Mouse (Mus musculus) liver, embryonic 16.5 days (tissue): Measurements from ENCODE around the gene Rnf149. TPM values are rescaled to one million over a fixed set of nuclear protein-coding genes. Genes with fewer than 3 reads are reported as not detected.

Experiments used
- ATAC-seq: fragments of 200-750 bp; cut with Nextera tagmentation; 2 replicates; pipeline ENCODE4 v1.8.0; 2017; ENCODE audit warnings: low read depth, mild to moderate bottlenecking, moderate number of reproducible peaks, moderate library complexity
- H3K27ac ChIP-seq: fragments of 300-500 bp; sonication (generic); 2 replicates; pipeline ENCODE4 v1.5.1; 2014; ENCODE audit warnings: mild to moderate bottlenecking, low read length
- H3K27me3 ChIP-seq: fragments of 300-500 bp; sonication (generic); 2 replicates; pipeline ENCODE4 v1.6.1; 2014; ENCODE audit warnings: low read depth, low read length, mixed read lengths; ENCODE audit not compliant: control insufficient read depth, insufficient read depth
- H3K36me3 ChIP-seq: fragments of 300-500 bp; sonication (generic); 2 replicates; pipeline ENCODE4 v1.6.1; 2014; ENCODE audit warnings: mild to moderate bottlenecking; ENCODE audit not compliant: control insufficient read depth, insufficient read depth
- H3K4me1 ChIP-seq: fragments of 300-500 bp; sonication (generic); 2 replicates; pipeline ENCODE4 v1.6.1; 2014; ENCODE audit warnings: low read depth, low read length, mixed read lengths; ENCODE audit not compliant: control insufficient read depth
- H3K4me2 ChIP-seq: fragments of 300-500 bp; sonication (generic); 2 replicates; pipeline ENCODE4 v1.6.1; 2014; ENCODE audit warnings: low read depth, low read length, mixed read lengths
- H3K4me3 ChIP-seq: fragments of 300-500 bp; sonication (generic); 2 replicates; pipeline ENCODE4 v1.5.1; 2014; ENCODE audit warnings: low read depth, mild to moderate bottlenecking, low read length
- H3K9ac ChIP-seq: fragments of 300-500 bp; sonication (generic); 2 replicates; pipeline ENCODE4 v1.6.1; 2014; ENCODE audit warnings: low read depth, low read length
- H3K9me3 ChIP-seq: fragments of 300-500 bp; sonication (generic); replicated peaks from 2 replicates; pipeline ENCODE4 v1.6.1; 2016; ENCODE audit warnings: low read length; ENCODE audit not compliant: control insufficient read depth
- WGBS: fragments of 180-500 bp; shearing (Covaris S2); extraction: QIAGEN DNeasy Blood & Tissue Kit; methylation state at CpG from one replicate; pipeline ENCODE4 v1.1.7; 2014; ENCODE audit not compliant: insufficient replicate concordance; 5-methylcytosine and 5-hydroxymethylcytosine counted together
- polyA plus RNA-seq: library from polyadenylated mRNA; unstranded; fragments of >200 nt; fragmentation: Nextera tagmentation; extraction: Ambion mirVana; gene quantifications from 2 replicates; pipeline ENCODE4 v1.2.1, GENCODE M21; 2015

Rnf149 gene
- polyA plus RNA-seq, 1 experiment from 2014 or later, result 15.3 TPM

DNA sequence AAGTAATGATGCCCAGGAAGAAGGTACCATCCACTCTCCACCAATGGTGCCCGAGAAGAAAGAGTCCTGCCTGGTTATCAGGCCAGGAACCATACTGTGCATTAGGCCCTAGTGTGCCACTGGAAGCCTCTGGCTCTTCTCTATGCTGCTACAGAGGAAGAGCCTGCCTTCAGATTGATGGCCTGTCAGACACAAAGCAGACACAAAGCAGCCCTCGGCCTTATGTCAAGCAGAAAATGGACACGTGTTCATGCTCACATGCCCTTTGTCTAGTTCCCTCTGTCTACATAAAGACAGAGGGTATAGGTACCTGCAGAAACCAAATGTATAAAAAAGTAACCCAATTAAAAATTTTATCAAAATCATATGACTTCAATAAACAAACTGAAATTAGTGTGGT, 12.6 kb downstream of the Rnf149 start:
- WGBS, result 64% methylated on average over 3 of the region's 3 CpGs
- ATAC-seq, result no peak

DNA sequence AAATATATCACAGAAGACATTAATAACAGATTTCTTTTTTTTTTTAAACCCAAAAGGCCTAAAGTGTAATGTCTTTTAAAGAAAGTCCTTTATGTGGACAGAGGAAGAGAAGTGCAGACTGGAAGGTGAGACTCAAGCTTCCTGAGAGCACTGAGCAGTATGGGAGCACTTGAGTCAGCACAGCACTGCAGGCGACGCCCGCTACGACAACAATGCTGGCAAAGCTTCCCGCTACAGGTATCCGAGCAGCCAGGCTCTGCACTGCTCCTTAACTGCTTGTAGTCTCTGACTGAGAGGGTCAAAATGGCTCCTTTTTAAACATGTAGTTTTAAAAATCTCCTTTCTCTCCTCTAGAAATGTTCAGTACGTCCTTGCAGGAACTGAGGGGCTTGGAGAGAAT, 14.0 kb downstream of the Rnf149 start:
- no peak for ATAC-seq
- 80% methylated on average over 7 of the region's 7 CpGs for WGBS

More for the DNA sequence above, 12.6 kb downstream of the Rnf149 start:
- no peaks in the 10 kb centered on the region for H3K27me3 ChIP-seq
- no peak overlapping the region for H3K4me2 ChIP-seq
- H3K27ac ChIP-seq, result no peak overlapping the region
- H3K9ac ChIP-seq, result no peak overlapping the region
- no peaks in the 10 kb centered on the region for H3K9me3 ChIP-seq
- no peaks in the 10 kb centered on the region for H3K36me3 ChIP-seq
- H3K4me3 ChIP-seq, result no peak overlapping the region
- no peaks in the 10 kb centered on the region for H3K4me1 ChIP-seq

DNA sequence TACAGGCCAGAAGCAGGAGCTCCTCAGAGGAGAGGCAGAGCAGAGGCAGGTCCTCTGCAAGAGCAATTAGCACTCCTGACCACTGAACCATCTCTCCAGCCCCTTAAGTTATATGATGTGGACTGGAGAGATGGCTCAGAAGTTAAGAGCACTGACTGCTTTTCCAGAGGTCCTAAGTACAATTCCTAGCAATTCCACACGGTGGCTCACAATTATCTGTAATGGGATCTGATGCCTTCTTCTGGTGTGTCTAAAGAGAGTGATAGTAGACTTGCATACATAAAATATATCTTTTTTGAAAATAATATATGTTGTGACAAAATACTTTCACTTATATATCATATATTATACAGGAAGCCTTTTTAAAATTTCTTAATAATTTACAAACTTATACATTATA, 15.3 kb downstream of the Rnf149 start:
- 63% methylated on average over 1 of the region's 1 CpGs for WGBS
- no peak overlapping the region for H3K27ac ChIP-seq
- no peak overlapping the region for H3K9ac ChIP-seq
- H3K4me1 ChIP-seq, result no peaks in the 10 kb centered on the region
- H3K4me3 ChIP-seq, result no peak overlapping the region
- no peaks in the 10 kb centered on the region for H3K27me3 ChIP-seq
- no peak for ATAC-seq
- H3K36me3 ChIP-seq, result 0 out of 2 replicates have a peak, but pooled peaks cover 4% of the 10 kb centered on the region
- H3K4me2 ChIP-seq, result no peak overlapping the region
- H3K9me3 ChIP-seq, result no peaks in the 10 kb centered on the region

More for the DNA sequence above, 14.0 kb downstream of the Rnf149 start:
- Histone ChIP-seq H3K27ac (no peak overlapping the region), H3K4me2 (no peak overlapping the region), H3K27me3 (no peaks in the 10 kb centered on the region), H3K9ac (no peak overlapping the region), H3K9me3 (no peaks in the 10 kb centered on the region), H3K4me1 (no peaks in the 10 kb centered on the region), H3K36me3 (no peaks in the 10 kb centered on the region), H3K4me3 (no peak overlapping the region)

DNA sequence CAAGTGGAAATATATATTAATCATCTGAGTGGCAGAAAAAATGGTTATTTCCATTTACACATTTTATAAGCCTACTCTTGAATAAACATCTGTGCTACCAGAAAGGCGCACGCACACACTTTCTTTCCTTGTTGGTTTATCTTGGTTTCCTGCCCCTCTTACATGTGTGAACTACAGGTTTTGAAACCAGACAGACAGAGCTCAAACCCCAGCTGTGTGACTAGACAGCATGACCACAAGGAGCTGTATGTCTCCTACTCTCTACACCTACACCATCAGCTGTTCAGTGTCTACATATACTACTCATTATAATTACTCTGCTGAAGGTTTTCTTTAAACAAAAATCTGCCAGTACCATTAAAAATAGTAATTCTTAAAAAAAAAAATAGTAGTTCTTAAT, 18.2 kb downstream of the Rnf149 start:
- Histone ChIP-seq H3K4me3 (no peak overlapping the region), H3K4me2 (no peak overlapping the region), H3K36me3 (peaks cover 4% of the 10 kb centered on the region; the same call in 1 of the 2 replicates), H3K9me3 (no peaks in the 10 kb centered on the region), H3K27me3 (no peaks in the 10 kb centered on the region), H3K4me1 (no peaks in the 10 kb centered on the region), H3K27ac (no peak overlapping the region), H3K9ac (no peak overlapping the region)
- ATAC-seq, result no peak
- 87% methylated on average over 2 of the region's 2 CpGs for WGBS

DNA sequence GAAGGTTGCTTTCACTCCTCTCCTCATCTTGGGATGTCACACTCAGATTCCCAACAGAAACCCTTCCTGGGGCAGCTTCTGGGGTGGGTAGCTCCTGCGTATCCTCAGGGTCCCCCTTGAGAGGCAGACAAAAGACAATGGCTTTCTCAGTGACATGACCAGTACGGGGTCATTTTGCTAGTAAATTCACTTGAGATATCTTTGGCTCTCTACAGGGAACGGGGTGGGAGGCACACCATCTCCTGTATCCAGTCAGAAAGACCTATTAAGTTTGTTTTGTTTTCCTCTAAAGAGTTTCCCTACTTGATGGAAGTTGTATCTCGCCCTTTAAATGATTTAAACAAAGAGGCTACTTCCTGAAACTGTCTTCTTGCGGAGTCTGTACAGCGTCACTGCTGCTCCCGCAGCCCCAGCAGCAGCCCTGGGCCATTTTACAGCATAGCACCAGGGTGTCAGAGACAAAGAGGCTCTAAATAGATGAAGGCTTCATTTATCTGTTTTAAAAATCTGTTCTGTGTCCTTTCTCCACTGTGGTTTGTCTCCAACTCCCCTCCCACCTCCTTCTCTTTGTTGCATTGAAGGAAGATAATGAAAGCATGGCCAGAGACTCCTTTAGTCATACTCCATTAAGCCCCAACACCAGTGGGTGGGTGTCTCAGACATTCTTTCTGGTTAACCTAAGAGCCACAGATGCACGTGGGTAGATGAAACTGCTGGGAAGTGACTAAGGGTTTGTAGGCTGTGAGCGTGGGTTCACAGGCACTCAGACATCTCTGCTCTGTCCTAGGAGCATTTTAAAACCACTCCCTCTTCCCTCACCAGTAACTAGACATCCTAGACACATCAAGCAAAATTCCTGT, 21.4 kb downstream of the Rnf149 start:
- no peak overlapping the region for H3K9ac ChIP-seq
- ATAC-seq, result no peak
- no peaks in the 10 kb centered on the region for H3K4me1 ChIP-seq
- no peak overlapping the region for H3K27ac ChIP-seq
- H3K9me3 ChIP-seq, result no peaks in the 10 kb centered on the region
- no peak overlapping the region for H3K4me3 ChIP-seq
- H3K27me3 ChIP-seq, result no peaks in the 10 kb centered on the region
- 63% methylated on average over 9 of the region's 9 CpGs for WGBS
- peaks cover 6% of the 10 kb centered on the region for H3K36me3 ChIP-seq
- no peak overlapping the region for H3K4me2 ChIP-seq

DNA sequence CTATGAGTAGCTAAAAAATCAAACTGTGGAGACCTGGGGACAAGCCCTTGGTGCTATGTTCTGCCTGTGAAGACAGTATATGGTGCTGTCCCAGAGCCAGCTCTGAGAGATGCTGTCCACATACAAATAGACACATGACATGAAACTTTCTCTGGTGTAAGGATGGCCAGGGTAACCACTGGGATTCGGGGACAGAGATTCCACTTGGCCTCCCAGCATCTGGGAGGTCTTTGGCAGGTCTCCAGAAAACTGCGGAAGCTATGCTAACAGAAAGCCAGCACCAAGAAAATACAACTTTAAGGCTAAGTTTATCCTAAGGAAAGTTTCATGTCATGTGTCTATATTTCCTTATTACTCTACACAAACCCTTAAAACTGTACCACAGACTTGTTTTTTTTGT, 27.4 kb downstream of the Rnf149 start:
- Histone ChIP-seq H3K4me3 (no peak overlapping the region), H3K4me1 (no peaks in the 10 kb centered on the region), H3K27me3 (no peaks in the 10 kb centered on the region), H3K9ac (no peak overlapping the region), H3K36me3 (peaks cover 18% of the 10 kb centered on the region), H3K27ac (no peak overlapping the region), H3K9me3 (no peaks in the 10 kb centered on the region), H3K4me2 (no peak overlapping the region)
- WGBS, result 74% methylated on average over 2 of the region's 2 CpGs
- no peak for ATAC-seq

DNA sequence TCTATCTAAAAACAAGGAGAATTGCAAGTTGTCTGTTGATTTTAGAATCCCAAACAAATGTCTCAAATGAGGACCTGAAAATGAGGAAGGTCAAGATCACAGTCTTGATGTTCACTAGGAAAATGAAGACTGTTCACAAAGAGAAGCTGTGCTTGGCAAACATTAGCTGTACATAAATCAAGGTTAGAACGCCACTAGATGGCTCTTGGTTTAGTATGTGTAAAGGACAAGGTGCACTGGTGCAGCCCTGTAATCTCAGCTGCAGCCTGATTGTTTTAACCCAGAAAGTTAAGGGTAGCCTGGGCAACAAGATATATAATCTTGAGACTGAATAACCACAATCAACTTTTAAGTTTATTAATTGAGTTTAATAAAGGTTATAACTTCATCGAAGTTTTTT, 30.0 kb downstream of the Rnf149 start:
- Histone ChIP-seq H3K27me3 (no peaks in the 10 kb centered on the region), H3K9me3 (no peaks in the 10 kb centered on the region), H3K4me1 (no peaks in the 10 kb centered on the region), H3K4me2 (no peak overlapping the region), H3K36me3 (peaks cover 22% of the 10 kb centered on the region), H3K27ac (no peak overlapping the region), H3K4me3 (no peak overlapping the region), H3K9ac (no peak overlapping the region)
- ATAC-seq, result no peak; the same call in 1 of the 2 replicates
- 55% methylated on average over 2 of the region's 2 CpGs for WGBS

DNA sequence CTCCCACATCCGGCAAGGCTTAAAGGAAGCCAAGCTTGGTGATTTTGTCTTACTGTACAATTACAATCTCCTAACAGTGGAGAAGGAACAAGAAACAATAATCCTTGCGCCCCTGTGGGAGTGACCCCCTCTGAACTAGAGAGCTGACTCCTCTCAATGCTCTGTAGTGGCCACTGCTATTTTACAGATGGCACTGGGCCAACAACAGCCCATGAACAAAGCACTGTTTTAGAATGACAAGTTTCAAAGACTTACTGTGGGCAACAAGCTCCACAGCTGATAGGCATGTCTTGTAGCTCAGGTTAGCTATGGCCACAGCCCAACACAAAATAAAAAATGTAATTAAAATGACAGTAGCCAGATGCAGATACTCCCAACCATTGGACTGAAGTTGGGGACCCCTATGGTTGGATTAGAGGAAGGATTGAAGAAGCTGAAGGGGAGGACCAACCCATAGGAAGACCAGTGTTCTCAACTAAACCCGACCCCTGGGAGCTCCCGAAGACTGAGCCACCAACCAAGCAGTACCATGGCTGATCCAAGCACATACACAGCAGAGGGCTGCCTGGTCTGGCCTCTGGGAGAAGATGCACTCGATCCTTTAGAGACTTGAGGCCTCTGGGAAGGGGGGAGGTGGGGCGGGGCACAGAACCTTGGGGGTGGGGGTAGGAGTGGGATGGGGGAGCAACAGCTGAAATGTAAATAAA, 30.9 kb downstream of the Rnf149 start:
- Histone ChIP-seq H3K27ac (no peak overlapping the region), H3K4me3 (no peak overlapping the region), H3K9ac (no peak overlapping the region), H3K4me1 (no peaks in the 10 kb centered on the region), H3K9me3 (no peaks in the 10 kb centered on the region), H3K27me3 (no peaks in the 10 kb centered on the region), H3K36me3 (peaks cover 23% of the 10 kb centered on the region), H3K4me2 (no peak overlapping the region)
- WGBS, result 82% methylated on average over 6 of the region's 6 CpGs
- no peak for ATAC-seq

DNA sequence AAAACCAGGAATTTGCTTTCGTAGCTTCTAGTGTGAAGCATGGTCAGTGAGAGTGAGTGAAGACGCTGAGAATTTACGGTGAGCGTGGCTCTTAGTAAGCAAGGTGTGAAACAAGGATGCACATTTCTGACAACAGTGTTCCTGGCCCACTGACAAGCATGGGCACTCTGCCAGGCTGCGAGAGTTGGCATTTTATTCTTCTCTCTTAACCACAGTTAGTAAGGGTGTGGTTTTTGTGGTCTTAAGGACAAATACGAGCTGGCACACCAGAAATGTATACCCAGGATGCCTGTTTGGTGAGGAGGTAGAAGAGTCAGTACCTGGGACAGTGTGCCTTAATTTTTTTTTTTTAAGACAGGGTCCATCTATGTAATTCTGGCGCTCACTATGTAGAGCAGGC, 31.6 kb downstream of the Rnf149 start:
- Histone ChIP-seq H3K4me3 (no peak overlapping the region), H3K4me2 (no peak overlapping the region), H3K4me1 (no peaks in the 10 kb centered on the region), H3K9ac (no peak overlapping the region), H3K27me3 (no peaks in the 10 kb centered on the region), H3K9me3 (no peaks in the 10 kb centered on the region), H3K36me3 (peaks cover 28% of the 10 kb centered on the region), H3K27ac (no peak overlapping the region)
- no peak for ATAC-seq
- 73% methylated on average over 7 of the region's 7 CpGs for WGBS
